Mouse (Mus musculus): ENCODE measurements at regions not wholly inside any gene's neighbourhood (a gene's known extent, or its start where the extent isn't known, plus 50 kb on each side); places are given as distances from the start of the nearest gene placed in this dataset.

GRCm38 (mm10) chr1:167905424-167905823, 216.4 kb downstream of the Lmx1a start:
- in situ Hi-C loops (cut with MboI, MseI), result no loop called here

GRCm38 (mm10) chr1:167912074-167912473, 223.0 kb downstream of the Lmx1a start:
- in situ Hi-C loops (cut with MboI, MseI), result no loop called here

GRCm38 (mm10) chr1:167914982-167915561, 226.0 kb downstream of the Lmx1a start:
- in situ Hi-C loops (cut with MboI, MseI), result no loop called here

GRCm38 (mm10) chr1:167915578-167916275, 226.7 kb downstream of the Lmx1a start:
- in situ Hi-C loops (cut with MboI, MseI), result no loop called here

- in situ Hi-C loops (cut with MboI, MseI), result no loop called here
Observed at GRCm38 (mm10) chr1:167922917-167923316, 233.9 kb downstream of the Lmx1a start.

GRCm38 (mm10) chr1:167928060-167928467, 239.0 kb downstream of the Lmx1a start:
- in situ Hi-C loops (cut with MboI, MseI), result no loop called here

GRCm38 (mm10) chr1:167929729-167930341, 240.8 kb downstream of the Lmx1a start:
- in situ Hi-C loops (cut with MboI, MseI), result loop anchor here (10.0 kb wide), 1 partner anchor 435 kb away; no protein-coding TSS in a partner anchor

- in situ Hi-C loops (cut with MboI, MseI), result loop anchor here (10.0 kb wide), 1 partner anchor 433 kb away; no protein-coding TSS in a partner anchor
Observed at GRCm38 (mm10) chr1:167932088-167932487, 243.1 kb downstream of the Lmx1a start.

GRCm38 (mm10) chr1:167936726-167937125, 247.7 kb downstream of the Lmx1a start:
- in situ Hi-C loops (cut with MboI, MseI), result loop anchor here (10.0 kb wide), 1 partner anchor 428 kb away; no protein-coding TSS in a partner anchor

- in situ Hi-C loops (cut with MboI, MseI), result loop anchor here (10.0 kb wide), 1 partner anchor 427 kb away; no protein-coding TSS in a partner anchor
Observed at GRCm38 (mm10) chr1:167938176-167938575, 249.1 kb downstream of the Lmx1a start.

- in situ Hi-C loops (cut with MboI, MseI), result no loop called here
Observed at GRCm38 (mm10) chr1:167942037-167942470, 253.0 kb downstream of the Lmx1a start.

- in situ Hi-C loops (cut with MboI, MseI), result no loop called here
Observed at GRCm38 (mm10) chr1:167943121-167943520, 254.1 kb downstream of the Lmx1a start.

- in situ Hi-C loops (cut with MboI, MseI), result no loop called here
Observed at GRCm38 (mm10) chr1:167945615-167946252, 256.7 kb downstream of the Lmx1a start.

GRCm38 (mm10) chr1:167947866-167948265, 258.8 kb downstream of the Lmx1a start:
- in situ Hi-C loops (cut with MboI, MseI), result no loop called here

GRCm38 (mm10) chr1:167951717-167952116, 262.7 kb downstream of the Lmx1a start:
- in situ Hi-C loops (cut with MboI, MseI), result no loop called here

- in situ Hi-C loops (cut with MboI, MseI), result no loop called here
Observed at GRCm38 (mm10) chr1:167958531-167958930, 269.5 kb downstream of the Lmx1a start.

- in situ Hi-C loops (cut with MboI, MseI), result no loop called here
Observed at GRCm38 (mm10) chr1:167969545-167969944, 280.5 kb downstream of the Lmx1a start.

- in situ Hi-C loops (cut with MboI, MseI), result no loop called here
Observed at GRCm38 (mm10) chr1:167969985-167970384, 280.9 kb downstream of the Lmx1a start.

GRCm38 (mm10) chr1:167976708-167977107, 287.7 kb downstream of the Lmx1a start:
- in situ Hi-C loops (cut with MboI, MseI), result no loop called here

- in situ Hi-C loops (cut with MboI, MseI), result no loop called here
Observed at GRCm38 (mm10) chr1:167979187-167979586, 290.1 kb downstream of the Lmx1a start.

- in situ Hi-C loops (cut with MboI, MseI), result no loop called here
Observed at GRCm38 (mm10) chr1:167979588-167979987, 290.6 kb downstream of the Lmx1a start.

- in situ Hi-C loops (cut with MboI, MseI), result no loop called here
Observed at GRCm38 (mm10) chr1:167981292-167981691, 292.3 kb downstream of the Lmx1a start.
